Mouse (Mus musculus) cerebellum, adult 2 months (tissue): ENCODE data around the gene Prnd. TPM values are rescaled to one million over a fixed set of nuclear protein-coding genes. Genes with fewer than 3 reads are reported as not detected.

Experiments
- DNase-seq, 2 experiments: peaks; one replicate each; pipeline ENCODE4 v3.0.0; 2021
- H3K27ac ChIP-seq: fragments of 200-500 bp; 2 replicates; pipeline ENCODE4 v1.5.1; 2012; ENCODE audit warnings: low read length, control low read depth, inconsistent platforms; ENCODE audit not compliant: insufficient read depth
- H3K27me3 ChIP-seq: fragments of 200-500 bp; 2 replicates; pipeline ENCODE4 v1.6.1; 2012; ENCODE audit warnings: inconsistent platforms, mild to moderate bottlenecking, low read length, moderate library complexity; ENCODE audit not compliant: control insufficient read depth, insufficient read depth
- H3K4me1 ChIP-seq: fragments of 200-500 bp; 2 replicates; pipeline ENCODE4 v1.6.1; 2011; ENCODE audit warnings: low read length; ENCODE audit not compliant: control insufficient read depth, insufficient read depth
- H3K4me3 ChIP-seq: fragments of 200-500 bp; replicated peaks from 2 replicates; pipeline ENCODE3; 2011; ENCODE audit warnings: mild to moderate bottlenecking, low read depth, low read length, control low read depth; ENCODE audit not compliant: insufficient read depth
- CTCF ChIP-seq: fragments of 200-500 bp; IDR thresholded peaks from 2 replicates; pipeline ENCODE4 v1.5.1; 2011; ENCODE audit warnings: low read depth, mild to moderate bottlenecking, control low read depth, low read length, moderate library complexity, borderline replicate concordance; ENCODE audit not compliant: insufficient read depth
- POLR2A ChIP-seq: fragments of 200-500 bp; IDR thresholded peaks from 2 replicates; pipeline ENCODE4 v1.6.1; 2011; ENCODE audit warnings: low read length, control low read depth, borderline replicate concordance; ENCODE audit not compliant: insufficient read depth
- WGBS: fragments of 180-500 bp; shearing (Covaris S2); methylation state at CpG from one replicate; pipeline ENCODE4 v1.1.7; 2018; 5-methylcytosine and 5-hydroxymethylcytosine counted together
- polyA plus RNA-seq: library from polyadenylated mRNA; depleted of rRNA; stranded (reverse); fragments of >200 nt; gene quantifications from 2 replicates; pipeline ENCODE4 v1.2.3, GENCODE M21; 2012

Gene Prnd
- polyA plus RNA-seq, 1 experiment, result 0.31 TPM

DNA sequence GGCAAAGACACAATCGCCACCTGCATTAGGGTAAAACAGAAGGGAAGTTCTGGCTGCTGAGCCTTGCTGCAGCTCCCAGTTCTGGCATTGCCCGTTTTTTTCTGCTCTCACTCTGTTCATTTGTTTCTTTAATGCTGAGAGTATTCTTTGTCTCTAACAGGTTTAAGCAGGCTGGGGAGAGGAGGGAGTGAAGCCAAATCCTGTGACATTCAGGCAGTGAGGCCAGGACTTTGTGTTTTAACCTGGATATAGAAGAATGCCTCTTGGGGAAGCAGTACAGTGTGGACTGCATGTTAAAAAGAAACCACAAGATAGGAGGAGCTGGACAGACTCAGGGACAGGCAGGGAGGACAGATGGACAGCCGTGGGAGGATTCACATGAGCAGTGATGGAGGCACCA lies 17.1 kb upstream of the Prnd start:
- DNase-seq, result no peak
- Histone ChIP-seq H3K4me1 (peaks cover 20% of the 10 kb centered on the region), H3K27ac (0 out of 2 replicates have a peak overlapping the region, but pooled peaks have one; percentile 17), H3K4me3 (no peak overlapping the region), H3K27me3 (no peaks in the 10 kb centered on the region)
- WGBS, result 25% methylated on average over 3 of the region's 3 CpGs
- TF ChIP-seq CTCF, result no peak
- no peak for TF ChIP-seq POLR2A

DNA sequence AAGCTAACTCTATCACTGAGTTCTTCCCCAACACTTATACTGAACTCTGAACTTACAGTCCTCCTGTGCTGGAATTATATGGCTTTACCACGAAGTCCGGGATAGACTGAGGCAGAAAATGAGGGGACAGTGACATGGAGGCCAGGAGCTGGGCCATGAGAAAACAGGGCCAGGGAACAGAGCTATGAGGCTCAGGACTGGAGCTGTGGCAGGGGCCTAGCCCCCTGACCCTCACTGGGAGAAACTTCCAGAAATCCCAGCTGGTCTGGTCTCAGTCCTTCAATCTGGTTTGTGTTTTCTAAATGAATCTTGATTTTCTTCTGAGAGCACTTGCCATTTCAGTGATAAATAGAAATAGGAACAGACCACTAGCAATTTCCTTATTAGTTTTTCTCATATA lies 16.4 kb upstream of the Prnd start:
- no peak overlapping the region for H3K4me3 ChIP-seq
- TF ChIP-seq POLR2A (no peak), CTCF (no peak)
- H3K27ac ChIP-seq, result no peak overlapping the region
- H3K4me1 ChIP-seq, result peaks cover 20% of the 10 kb centered on the region
- no peak for DNase-seq
- no peaks in the 10 kb centered on the region for H3K27me3 ChIP-seq
- WGBS, result 89% methylated on average over 2 of the region's 2 CpGs

DNA sequence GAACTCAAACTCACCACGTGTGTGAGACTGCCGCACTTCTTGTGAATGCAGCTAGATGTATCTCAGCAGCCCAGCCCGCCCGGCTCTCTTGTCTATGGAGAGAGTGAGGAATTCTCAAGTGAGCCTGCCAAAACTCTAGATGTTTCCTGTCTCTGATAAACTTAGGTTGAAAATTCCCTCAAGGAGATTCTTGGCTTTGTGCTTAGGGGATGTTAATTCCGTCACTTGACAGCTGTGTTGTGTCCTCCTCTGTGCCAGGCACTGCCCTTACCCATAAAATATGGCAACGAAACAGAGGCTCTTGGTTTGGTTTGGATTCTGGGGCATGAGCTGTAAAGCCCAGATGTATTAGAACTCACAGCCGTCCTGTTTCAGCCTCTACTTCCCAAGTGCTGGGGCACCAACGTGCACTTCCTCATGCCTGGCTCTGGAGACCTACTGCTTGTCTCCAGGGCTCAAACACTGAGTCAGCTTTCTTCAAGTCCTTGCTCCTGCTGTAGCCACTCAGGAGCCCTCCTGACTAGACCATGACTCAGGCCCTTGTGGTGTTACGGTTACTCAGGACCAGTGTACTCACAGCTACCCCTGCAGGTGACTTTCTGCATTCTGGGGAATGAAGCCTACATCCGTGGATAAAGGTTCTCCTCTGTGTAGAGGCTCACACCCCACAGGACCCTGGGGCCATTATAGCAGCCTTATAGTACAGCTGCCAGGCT lies 15.1 kb upstream of the Prnd start:
- Histone ChIP-seq H3K4me1 (peaks cover 20% of the 10 kb centered on the region), H3K4me3 (no peak overlapping the region), H3K27ac (no peak overlapping the region), H3K27me3 (no peaks in the 10 kb centered on the region)
- no peak for DNase-seq
- WGBS, result 67% methylated on average over 10 of the region's 10 CpGs
- no peak for TF ChIP-seq POLR2A
- peak; percentile 6; the same call in 1 of the 2 replicates for TF ChIP-seq CTCF

DNA sequence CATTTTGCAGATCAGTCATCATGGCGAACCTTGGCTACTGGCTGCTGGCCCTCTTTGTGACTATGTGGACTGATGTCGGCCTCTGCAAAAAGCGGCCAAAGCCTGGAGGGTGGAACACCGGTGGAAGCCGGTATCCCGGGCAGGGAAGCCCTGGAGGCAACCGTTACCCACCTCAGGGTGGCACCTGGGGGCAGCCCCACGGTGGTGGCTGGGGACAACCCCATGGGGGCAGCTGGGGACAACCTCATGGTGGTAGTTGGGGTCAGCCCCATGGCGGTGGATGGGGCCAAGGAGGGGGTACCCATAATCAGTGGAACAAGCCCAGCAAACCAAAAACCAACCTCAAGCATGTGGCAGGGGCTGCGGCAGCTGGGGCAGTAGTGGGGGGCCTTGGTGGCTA lies 14.3 kb upstream of the Prnd start:
- TF ChIP-seq CTCF (no peak), POLR2A (no peak)
- WGBS, result 95% methylated on average over 10 of the region's 10 CpGs
- H3K27ac ChIP-seq, result no peak overlapping the region
- H3K4me3 ChIP-seq, result no peak overlapping the region
- H3K27me3 ChIP-seq, result no peaks in the 10 kb centered on the region
- DNase-seq, result no peak
- H3K4me1 ChIP-seq, result peaks cover 20% of the 10 kb centered on the region

DNA sequence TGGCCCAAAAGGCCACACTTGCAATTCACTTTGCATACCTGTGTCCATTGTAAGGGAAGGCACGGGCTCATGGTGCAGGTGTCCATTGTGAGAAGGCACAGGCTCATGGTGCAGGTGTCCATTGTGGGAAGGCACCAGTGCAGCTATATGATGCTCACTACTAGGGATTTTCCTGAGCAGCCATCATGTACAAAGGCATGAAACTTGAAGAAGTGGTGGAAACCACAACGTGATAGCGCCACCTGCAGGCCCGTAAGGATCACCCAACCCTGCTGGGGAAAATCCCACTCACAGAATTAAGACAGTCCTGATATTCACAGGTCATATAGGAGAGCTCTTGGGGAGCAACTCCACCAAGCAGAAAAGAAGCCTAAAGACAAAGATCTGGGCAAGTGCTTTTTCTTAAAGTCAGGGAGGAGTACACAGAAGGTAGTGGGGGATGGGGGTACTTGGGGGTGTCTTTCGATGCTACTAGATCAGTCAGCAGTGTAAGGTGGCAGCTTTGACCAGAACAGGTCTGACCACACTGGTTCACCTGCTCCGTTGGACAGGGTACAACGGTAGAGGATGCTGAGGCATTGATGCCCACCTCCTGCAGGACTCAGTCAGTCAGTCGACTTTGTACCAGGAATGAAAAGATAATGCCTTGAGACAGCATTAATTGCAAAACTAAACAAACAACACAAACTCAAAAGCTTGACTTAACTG lies 11.1 kb upstream of the Prnd start:
- DNase-seq, result peak; percentile 39 to 63
- Histone ChIP-seq H3K27me3 (no peaks in the 10 kb centered on the region), H3K27ac (no peak overlapping the region), H3K4me3 (no peak overlapping the region), H3K4me1 (no peaks in the 10 kb centered on the region)
- TF ChIP-seq POLR2A (no peak), CTCF (peak; percentile 89)
- WGBS, result 40% methylated on average over 8 of the region's 8 CpGs

DNA sequence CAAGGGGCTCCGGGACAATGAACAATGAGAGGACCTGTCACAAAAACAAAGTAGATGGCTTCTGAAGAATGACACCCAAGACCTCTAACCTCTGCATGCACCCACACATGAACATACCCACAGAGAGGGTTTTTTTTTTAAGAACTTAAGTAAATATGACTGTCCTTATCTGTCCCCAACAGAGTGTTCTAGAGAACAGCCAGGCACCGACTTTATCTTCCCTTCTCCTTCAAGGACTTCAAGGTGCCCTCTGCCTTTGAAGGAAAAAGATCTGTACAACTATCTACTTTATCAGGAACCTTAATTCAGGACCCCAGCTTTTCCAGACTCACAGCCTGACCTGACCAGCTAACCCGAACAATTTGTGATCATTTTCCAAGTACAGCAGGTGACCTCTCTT lies 10.2 kb upstream of the Prnd start:
- Histone ChIP-seq H3K4me3 (no peak overlapping the region), H3K27me3 (no peaks in the 10 kb centered on the region), H3K27ac (no peak overlapping the region), H3K4me1 (no peaks in the 10 kb centered on the region)
- 74% methylated on average over 3 of the region's 3 CpGs for WGBS
- no peak for DNase-seq
- no peak for TF ChIP-seq CTCF
- TF ChIP-seq POLR2A, result no peak

DNA sequence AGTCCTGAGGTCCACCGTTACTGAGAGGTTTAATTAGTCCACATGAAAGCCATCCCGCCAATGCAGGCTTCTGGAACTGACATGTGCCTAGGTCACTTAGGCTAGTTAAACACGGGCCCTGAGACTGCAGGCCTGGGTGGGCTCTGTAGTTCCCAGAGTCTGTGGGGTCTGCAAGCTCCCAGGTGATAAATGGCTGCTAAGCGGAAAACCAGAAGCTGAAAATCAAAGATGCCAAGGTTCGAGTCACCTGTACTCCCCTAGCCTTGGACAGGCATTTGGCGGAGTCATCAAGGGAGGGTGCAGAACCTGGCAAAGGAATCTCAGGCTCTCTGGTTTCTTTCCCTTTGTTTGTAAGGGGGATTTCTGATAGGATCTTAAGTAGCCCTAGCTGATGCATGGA lies 9.2 kb upstream of the Prnd start:
- TF ChIP-seq CTCF (no peak), POLR2A (no peak)
- H3K4me1 ChIP-seq, result no peaks in the 10 kb centered on the region
- WGBS, result 76% methylated on average over 6 of the region's 6 CpGs
- DNase-seq, result no peak
- no peak overlapping the region for H3K4me3 ChIP-seq
- H3K27me3 ChIP-seq, result no peaks in the 10 kb centered on the region
- no peak overlapping the region for H3K27ac ChIP-seq

DNA sequence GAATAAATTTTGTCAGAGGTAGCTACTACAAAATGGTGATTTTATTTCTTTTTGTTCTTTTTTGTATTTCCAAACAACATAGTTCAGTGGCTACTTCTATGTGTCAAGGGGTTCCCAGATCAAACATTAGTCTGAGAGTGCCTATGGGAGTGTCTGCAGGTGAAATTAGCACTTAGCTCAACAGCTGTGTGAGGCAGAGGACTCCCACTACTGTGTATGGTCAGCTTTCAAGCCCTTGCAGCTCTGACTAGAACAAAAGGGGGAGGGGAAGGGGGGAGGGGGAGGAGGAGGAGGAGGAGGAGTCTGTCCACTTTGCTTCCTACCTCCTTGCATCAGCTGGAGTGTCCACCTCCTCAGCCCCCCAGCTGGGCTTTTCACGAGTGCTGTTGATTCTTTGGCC lies 6.3 kb upstream of the Prnd start:
- 33% methylated on average over 1 of the region's 1 CpGs for WGBS
- no peak overlapping the region for H3K4me3 ChIP-seq
- no peak overlapping the region for H3K27ac ChIP-seq

More for the DNA sequence above, 6.3 kb upstream of the Prnd start:
- Histone ChIP-seq H3K4me1 (no peaks in the 10 kb centered on the region), H3K27me3 (no peaks in the 10 kb centered on the region)
- no peak for DNase-seq
- TF ChIP-seq CTCF (no peak), POLR2A (no peak)
